Comparison of ENCODE assay signal across 14 mouse cellular contexts in genomic region chr3:79182290-79182689, GRCm38 (mm10).
DNase-seq lines count a peak whose midpoint lies in the region; ATAC-seq and TF ChIP-seq lines count a peak whose summit lies in the region.
"Had no signal": no experiment of that assay in that cellular context is flagged by ENCODE, and none has a peak within 500 bp of the region (broad histone marks: within the 10 kb centered on the region; RNA-seq: fewer than 3 reads in every experiment).

No protein-coding gene starts in this region.

- DNase-seq in heart, adult 8-10 months (ENCODE audit: low spot score) = no peak
- no peak for DNase-seq in lung, embryonic 14.5 days
- DNase-seq in lung, adult 2 months = no peak
- DNase-seq in cerebellum, postnatal 10 days = no peak
- no peak for DNase-seq in adrenal gland, postnatal 4 days (ENCODE audit: low spot score in 2 of 2)
- DNase-seq: adrenal gland, postnatal 14 days; gastrocnemius, postnatal 10 days; thymus, postnatal 36 days had no signal

- peak overlapping the region; percentile 74; the same call in 1 of the 2 replicates for H3K4me2 ChIP-seq in heart, embryonic 14.5 days (ENCODE audit: low read length)
- peak overlapping the region; percentile 58; the same call in 1 of the 2 replicates for H3K4me2 ChIP-seq in lung, embryonic 14.5 days
- no peak overlapping the region for H3K4me2 ChIP-seq in stomach, embryonic 15.5 days
- H3K4me2 ChIP-seq: midbrain, embryonic 11.5 days; neural tube, embryonic 13.5 days had no signal

- peaks cover 17 to 50% of the 10 kb centered on the region in 2 experiments for H3K4me1 ChIP-seq in heart, embryonic 14.5 days (ENCODE audit: control insufficient read depth in 2 of 2, insufficient read depth in 2 of 2, low read length in 2 of 2)
- peaks cover 42% of the 10 kb centered on the region for H3K4me1 ChIP-seq in lung, embryonic 14.5 days (ENCODE audit: insufficient read depth)
- peaks cover 27% of the 10 kb centered on the region for H3K4me1 ChIP-seq in lung, adult 2 months (ENCODE audit: control insufficient read depth, insufficient read depth, low read length)
- peaks cover 28% of the 10 kb centered on the region for H3K4me1 ChIP-seq in brown adipose tissue, adult 24 weeks (ENCODE audit: control insufficient read depth, insufficient read depth, insufficient read length, low read length)
- peaks cover 40% of the 10 kb centered on the region for H3K4me1 ChIP-seq in stomach, embryonic 15.5 days

- ATAC-seq in heart, embryonic 14.5 days (ENCODE audit: insufficient number of reproducible peaks, insufficient read depth, low FRiP score, low read depth) = no peak
- ATAC-seq in lung, embryonic 14.5 days (ENCODE audit: insufficient read depth) = no peak
- ATAC-seq in stomach, embryonic 15.5 days (ENCODE audit: insufficient read depth, low FRiP score, low read depth) = no peak

- no peak for TF ChIP-seq POLR2A in lung, adult 2 months (IDR thresholded peaks at IDR 0.05; ENCODE audit: borderline replicate concordance, extremely low read depth, low read depth, low read length)

- H3K27ac ChIP-seq in heart, embryonic 14.5 days (replicated peaks in 1 of 2; ENCODE audit: control insufficient read depth in 1 of 2, insufficient read depth in 1 of 2, low read depth in 2 of 2, low read length in 2 of 2) = peak overlapping the region in 1 of 2 experiments; percentile 92
- H3K27ac ChIP-seq in lung, embryonic 14.5 days (ENCODE audit: low read depth) = peak overlapping the region; percentile 87; the same call in 1 of the 2 replicates
- peak overlapping the region; percentile 94 for H3K27ac ChIP-seq in brown adipose tissue, adult 24 weeks (replicated peaks; ENCODE audit: low read depth, low read length)
- peak overlapping the region; percentile 91 for H3K27ac ChIP-seq in stomach, embryonic 15.5 days
- H3K27ac ChIP-seq: hindbrain, embryonic 14.5 days had no signal

- no peak for TF ChIP-seq CTCF in lung, embryonic 14.5 days (IDR thresholded peaks at IDR 0.05; ENCODE audit: low read depth)
- no peak for TF ChIP-seq CTCF in lung, adult 2 months (IDR thresholded peaks at IDR 0.05; ENCODE audit: insufficient read depth, low read length)

- no peaks in the 10 kb centered on the region for H3K36me3 ChIP-seq in heart, embryonic 14.5 days (ENCODE audit: control insufficient read depth, insufficient read depth, low read length)
- no peaks in the 10 kb centered on the region for H3K36me3 ChIP-seq in lung, embryonic 14.5 days (ENCODE audit: insufficient read depth)
- no peaks in the 10 kb centered on the region for H3K36me3 ChIP-seq in stomach, embryonic 15.5 days
- H3K36me3 ChIP-seq: neural tube, embryonic 13.5 days had no signal

- H3K9ac ChIP-seq in heart, embryonic 14.5 days (ENCODE audit: low read length) = no peak overlapping the region
- 0 out of 2 replicates have a peak overlapping the region, but pooled peaks have one; percentile 20 for H3K9ac ChIP-seq in lung, embryonic 14.5 days
- no peak overlapping the region for H3K9ac ChIP-seq in stomach, embryonic 15.5 days
- H3K9ac ChIP-seq: hindbrain, embryonic 14.5 days; neural tube, embryonic 13.5 days had no signal

- 74% methylated on average over 3 of the region's 3 CpGs for WGBS in heart, embryonic 14.5 days
- 54% methylated on average over 3 of the region's 3 CpGs for WGBS in lung, embryonic 14.5 days
- 56% methylated on average over 3 of the region's 3 CpGs for WGBS in lung, adult 2 months
- 48% methylated on average over 3 of the region's 3 CpGs for WGBS in stomach, embryonic 15.5 days

- no peaks in the 10 kb centered on the region for H3K9me3 ChIP-seq in heart, embryonic 14.5 days (ENCODE audit: control insufficient read depth, low read length)
- H3K9me3 ChIP-seq in lung, embryonic 14.5 days (ENCODE audit: low read depth, low read length) = no peaks in the 10 kb centered on the region
- no peaks in the 10 kb centered on the region for H3K9me3 ChIP-seq in stomach, embryonic 15.5 days
- H3K9me3 ChIP-seq: neural tube, embryonic 13.5 days had no signal

- no peak overlapping the region for H3K4me3 ChIP-seq in heart, embryonic 14.5 days (ENCODE audit: control insufficient read depth in 1 of 2, insufficient read depth in 1 of 2, low read depth in 1 of 2, low read length in 2 of 2)
- H3K4me3 ChIP-seq in lung, embryonic 14.5 days (ENCODE audit: low read depth, low read length) = no peak overlapping the region
- H3K4me3 ChIP-seq in lung, adult 2 months (replicated peaks; ENCODE audit: extremely low read depth, low read depth, low read length) = no peak overlapping the region
- H3K4me3 ChIP-seq in brown adipose tissue, adult 24 weeks (ENCODE audit: insufficient read depth, low read depth, low read length) = no peak overlapping the region
- H3K4me3 ChIP-seq in stomach, embryonic 15.5 days (replicated peaks) = no peak overlapping the region
- H3K4me3 ChIP-seq: neural tube, embryonic 13.5 days had no signal

- no peaks in the 10 kb centered on the region for H3K27me3 ChIP-seq in heart, embryonic 14.5 days (ENCODE audit: control insufficient read depth, insufficient read depth, low read length)
- no peaks in the 10 kb centered on the region for H3K27me3 ChIP-seq in lung, embryonic 14.5 days (ENCODE audit: insufficient read depth, low read length)
- H3K27me3 ChIP-seq in stomach, embryonic 15.5 days (replicated peaks) = no peaks in the 10 kb centered on the region
- H3K27me3 ChIP-seq: neural tube, embryonic 13.5 days had no signal
